In genomic region chr7:79591812-79592731, GRCm38 (mm10) we compare ENCODE assay signal across 9 mouse cellular contexts. TPM values are rescaled to one million over a fixed set of nuclear protein-coding genes. Genes with fewer than 3 reads are reported as not detected.
DNase-seq lines count a peak whose midpoint lies in the region; ATAC-seq and TF ChIP-seq lines count a peak whose summit lies in the region.
"Had no signal": no experiment of that assay in that cellular context is flagged by ENCODE, and none has a peak within 500 bp of the region (broad histone marks: within the 10 kb centered on the region; RNA-seq: fewer than 3 reads in every experiment).

No protein-coding gene starts in this region.

- peaks cover 84% of the 10 kb centered on the region for H3K27me3 ChIP-seq in heart, embryonic 11.5 days (ENCODE audit: control insufficient read depth, insufficient read depth, low read length)
- peaks cover 52% of the 10 kb centered on the region for H3K27me3 ChIP-seq in lung, postnatal 0 days (replicated peaks; ENCODE audit: insufficient read depth, low read length)

- 1% methylated on average over 42 of the region's 42 CpGs for WGBS in heart, embryonic 11.5 days (ENCODE audit: insufficient replicate concordance)
- WGBS in lung, postnatal 0 days, result 3% methylated on average over 38 of the region's 42 CpGs

- no peak for TF ChIP-seq POLR2A in brain, embryonic 14.5 days (IDR thresholded peaks at IDR 0.05; ENCODE audit: borderline replicate concordance, extremely low read depth, insufficient read depth, insufficient read length, poor library complexity, severe bottlenecking)

- H3K4me1 ChIP-seq in heart, embryonic 11.5 days (ENCODE audit: control insufficient read depth, insufficient read depth, low read length), result peaks cover 6% of the 10 kb centered on the region; the same call in 1 of the 2 replicates
- H3K4me1 ChIP-seq in lung, postnatal 0 days (ENCODE audit: insufficient read depth, low read depth, low read length), result no peaks in the 10 kb centered on the region

- DNase-seq in heart, postnatal 10 days, result no peak
- DNase-seq in brain, embryonic 14.5 days (ENCODE audit: low read depth), result peak; percentile 98
- peak; percentile 51 for DNase-seq in forelimb bud, embryonic 11.5 days (ENCODE audit: low read depth, low spot score)
- peak; percentile 77 to 78 for DNase-seq in layer of hippocampus, adult 8-10 months (ENCODE audit: low spot score in 2 of 2)
- no peak for DNase-seq in lung, postnatal 0 days (ENCODE audit: low spot score)
- DNase-seq in right cerebral cortex, postnatal 4 days, result peak; percentile 88
- no peak for DNase-seq in urinary bladder, postnatal 36 days (ENCODE audit: low spot score in 2 of 2)

- no peak for TF ChIP-seq EP300 in lung, postnatal 0 days (IDR thresholded peaks at IDR 0.05)

- no peak for TF ChIP-seq CTCF in brain, embryonic 14.5 days (IDR thresholded peaks at IDR 0.05; ENCODE audit: borderline replicate concordance, extremely low read depth, insufficient read depth, insufficient read length)
- TF ChIP-seq CTCF in lung, postnatal 0 days (IDR thresholded peaks at IDR 0.05), result no peak

- H3K36me3 ChIP-seq in heart, embryonic 11.5 days (ENCODE audit: control insufficient read depth, insufficient read depth, low read length), result no peaks in the 10 kb centered on the region
- no peaks in the 10 kb centered on the region for H3K36me3 ChIP-seq in lung, postnatal 0 days (ENCODE audit: insufficient read depth, low read length)

- ATAC-seq in heart, embryonic 11.5 days (replicated peaks; ENCODE audit: insufficient number of reproducible peaks, low FRiP score, low TSS enrichment), result no peak
- ATAC-seq in lung, postnatal 0 days, result no peak

- H3K9ac ChIP-seq in heart, embryonic 11.5 days (ENCODE audit: low read depth, low read length), result no peak overlapping the region
- no peak overlapping the region for H3K9ac ChIP-seq in lung, postnatal 0 days (replicated peaks; ENCODE audit: low read depth)

- H3K4me2 ChIP-seq in heart, embryonic 11.5 days, result peak overlapping the region; percentile 63
- peak overlapping the region; percentile 52 for H3K4me2 ChIP-seq in lung, postnatal 0 days (replicated peaks; ENCODE audit: low read depth, low read length)

- H3K4me3 ChIP-seq in heart, embryonic 11.5 days (ENCODE audit: low read depth, low read length), result peak overlapping the region; percentile 38
- H3K4me3 ChIP-seq in lung, postnatal 0 days (ENCODE audit: low read depth, low read length), result peak overlapping the region; percentile 24

- no peaks in the 10 kb centered on the region; the same call in 1 of the 2 replicates for H3K9me3 ChIP-seq in heart, embryonic 11.5 days (replicated peaks; ENCODE audit: control insufficient read depth, low read length)
- no peaks in the 10 kb centered on the region for H3K9me3 ChIP-seq in lung, postnatal 0 days (ENCODE audit: low read length)

- H3K27ac ChIP-seq in heart, embryonic 11.5 days (ENCODE audit: low read depth, low read length), result no peak overlapping the region
- no peak overlapping the region for H3K27ac ChIP-seq in lung, postnatal 0 days (ENCODE audit: low read length)

- intact Hi-C loops in heart, postnatal 10 days (cut with DNase I), result no loop called here

RNA-seq across cellular contexts. Expression of gene Rhcg, which starts 25.4 kb away (rescaled TPM):
- not detected in 2 replicates for polyA plus RNA-seq in heart, embryonic 11.5 days (2014; fragmentation: Nextera tagmentation; extraction: Ambion mirVana)
- under 1 TPM in 1 of 2 experiments, not detected in 1; 0.26 TPM for total RNA-seq in heart, postnatal 10 days (2021)
- 1.6 and 3.0 TPM in 2 replicates for polyA plus RNA-seq in brain, embryonic 14.5 days (2012; rRNA removed)
- 1 to 10 TPM in 1 of 4 experiments, under 1 TPM in 3; 0.59 to 2.7 (median 0.81) TPM for total RNA-seq in layer of hippocampus, adult 8-10 months (2022)
- 0.05 TPM in 1 of 2 replicates, not detected in the other for polyA plus RNA-seq in lung, postnatal 0 days (2015; fragmentation: Nextera tagmentation; extraction: Ambion mirVana)
- total RNA-seq: liver, adult 2 months had no signal
- polyA plus RNA-seq: liver, adult 2 months had no signal

Comparison
In these comparisons a context has a peak if more than half of its experiments do, and no peak if none do; other contexts are left out.
1. DNase-seq: peak in brain, embryonic 14.5 days (single experiment), forelimb bud, embryonic 11.5 days (single experiment), layer of hippocampus, adult 8-10 months (2 of 2) and right cerebral cortex, postnatal 4 days (single experiment); none in heart, postnatal 10 days (0 of 2), lung, postnatal 0 days (single experiment) and urinary bladder, postnatal 36 days (0 of 2).